Mouse (Mus musculus) CH12.LX (cell line): ENCODE data around the gene Mctp1. TPM values are rescaled to one million over a fixed set of nuclear protein-coding genes. Genes with fewer than 3 reads are reported as not detected.

Source experiments
- DNase-seq: peaks from one replicate; pipeline ENCODE4 v3.0.0-alpha.2; 2013; ENCODE audit errors: extremely low read depth
- H3K27ac ChIP-seq: 2 replicates; pipeline ENCODE4 v1.5.1; 2012; ENCODE audit warnings: low read depth, mild to moderate bottlenecking, control low read depth, moderate library complexity; ENCODE audit not compliant: insufficient read depth
- H3K27me3 ChIP-seq: replicated peaks from 2 replicates; pipeline ENCODE3; 2012; ENCODE audit warnings: inconsistent platforms
- H3K36me3 ChIP-seq, 2 experiments: replicated peaks in 1 of 2; 2 replicates each; pipeline versions ENCODE3 to v1.6.1; 2012; ENCODE audit warnings: inconsistent platforms in 1 of 2, low read length in 1 of 2, mild to moderate bottlenecking in 1 of 2, mixed read lengths in 1 of 2, moderate library complexity in 1 of 2; ENCODE audit not compliant: control insufficient read depth in 1 of 2, insufficient read depth in 1 of 2
- H3K4me1 ChIP-seq, 2 experiments: 2 replicates each; pipeline ENCODE4 v1.6.1; 2012; ENCODE audit warnings: inconsistent platforms in 1 of 2, moderate library complexity in 1 of 2; ENCODE audit not compliant: insufficient read depth in 2 of 2, control insufficient read depth in 1 of 2
- H3K4me2 ChIP-seq: 2 replicates; pipeline ENCODE4 v1.6.1; 2012; ENCODE audit warnings: low read depth, mild to moderate bottlenecking, control low read depth; ENCODE audit not compliant: poor library complexity, insufficient read depth, severe bottlenecking
- H3K4me3 ChIP-seq, 3 experiments: fragments of 150-350 bp in 1 of 3; sonication (generic) in 1 of 3; replicated peaks in 1 of 3; 2 replicates each; pipeline versions ENCODE3 to v1.5.1; 2011 to 2012; ENCODE audit warnings: low read depth in 2 of 3, low read length in 2 of 3, mild to moderate bottlenecking in 2 of 3, moderate library complexity in 2 of 3, control low read depth in 1 of 3, improper control_type of control experiment in 1 of 3, inconsistent platforms in 1 of 3, mixed read lengths in 1 of 3; ENCODE audit not compliant: poor library complexity in 1 of 3
- H3K79me2 ChIP-seq: replicated peaks from 2 replicates; pipeline ENCODE4 v1.6.1; 2012; ENCODE audit warnings: mild to moderate bottlenecking, moderate library complexity; ENCODE audit not compliant: control insufficient read depth, poor library complexity, insufficient read depth, severe bottlenecking; ENCODE audit errors: extremely low read depth
- H3K9ac ChIP-seq: 2 replicates; pipeline ENCODE4 v1.6.1; 2012; ENCODE audit warnings: low read depth, mild to moderate bottlenecking, control low read depth, moderate library complexity; ENCODE audit not compliant: insufficient read depth
- H3K9me3 ChIP-seq: replicated peaks from 2 replicates; pipeline ENCODE3; 2012; ENCODE audit warnings: low read length, inconsistent platforms, mixed read lengths
- BHLHE40 ChIP-seq: IDR thresholded peaks from 2 replicates; pipeline ENCODE4 v1.6.1; 2011; ENCODE audit warnings: mild to moderate bottlenecking, low read depth, low read length, improper control_type of control experiment
- CHD1 ChIP-seq: IDR thresholded peaks from 2 replicates; pipeline ENCODE4 v1.6.1; 2012; ENCODE audit warnings: low read depth, low read length, improper control_type of control experiment, inconsistent platforms
- CHD2 ChIP-seq: IDR thresholded peaks from 2 replicates; pipeline ENCODE4 v1.6.1; 2011; ENCODE audit warnings: low read length, improper control_type of control experiment
- CTCF ChIP-seq, 2 experiments: IDR thresholded peaks in 1 of 2; conservative IDR thresholded peaks in 1 of 2; 2 replicates each; pipeline ENCODE4 v1.5.1; 2011 to 2012; ENCODE audit warnings: low read depth in 2 of 2, low read length in 2 of 2, improper control_type of control experiment in 1 of 2, inconsistent platforms in 1 of 2, mild to moderate bottlenecking in 1 of 2, moderate library complexity in 1 of 2
- E2F4 ChIP-seq: IDR thresholded peaks from 2 replicates; pipeline ENCODE4 v1.6.1; 2011; ENCODE audit warnings: low read depth, low read length, improper control_type of control experiment; ENCODE audit not compliant: insufficient replicate concordance
- ELF1 ChIP-seq: IDR thresholded peaks from 2 replicates; pipeline ENCODE4 v1.6.1; 2014; ENCODE audit warnings: low read depth, mild to moderate bottlenecking, inconsistent platforms, low read length, improper control_type of control experiment
- ETS1 ChIP-seq: conservative IDR thresholded peaks from 2 replicates; pipeline ENCODE4 v1.6.1; 2012; ENCODE audit warnings: low read depth, mild to moderate bottlenecking, inconsistent platforms, low read length, improper control_type of control experiment, moderate library complexity
- HCFC1 ChIP-seq: IDR thresholded peaks from 2 replicates; pipeline ENCODE4 v1.6.1; 2012; ENCODE audit warnings: low read depth, mild to moderate bottlenecking, inconsistent platforms, low read length, improper control_type of control experiment
- IRF4 ChIP-seq: IDR thresholded peaks from 2 replicates; pipeline ENCODE4 v1.6.1; 2014; ENCODE audit warnings: low read depth, mild to moderate bottlenecking, inconsistent platforms, low read length, improper control_type of control experiment
- JUND ChIP-seq: conservative IDR thresholded peaks from 2 replicates; pipeline ENCODE4 v1.6.1; 2011; ENCODE audit warnings: low read depth, low read length, improper control_type of control experiment
- KAT2A ChIP-seq: IDR thresholded peaks from 2 replicates; pipeline ENCODE4 v1.6.1; 2012; ENCODE audit warnings: low read length, improper control_type of control experiment, inconsistent platforms; ENCODE audit not compliant: insufficient replicate concordance
- MAX ChIP-seq: IDR thresholded peaks from 2 replicates; pipeline ENCODE4 v1.6.1; 2011; ENCODE audit warnings: low read length, improper control_type of control experiment
- MAZ ChIP-seq: IDR thresholded peaks from 2 replicates; pipeline ENCODE4 v1.6.1; 2012; ENCODE audit warnings: low read depth, mild to moderate bottlenecking, inconsistent platforms, low read length, improper control_type of control experiment, moderate library complexity
- MEF2A ChIP-seq: IDR thresholded peaks from 2 replicates; pipeline ENCODE4 v1.6.1; 2014; ENCODE audit warnings: low read depth, mild to moderate bottlenecking, inconsistent platforms, low read length, improper control_type of control experiment, borderline replicate concordance
- MXI1 ChIP-seq: IDR thresholded peaks from 2 replicates; pipeline ENCODE4 v1.6.1; 2011; ENCODE audit warnings: mild to moderate bottlenecking, low read depth, low read length, improper control_type of control experiment
- MYC ChIP-seq: IDR thresholded peaks from 2 replicates; pipeline ENCODE4 v1.6.1; 2011; ENCODE audit warnings: low read depth, mild to moderate bottlenecking, improper control_type of control experiment, low read length
- NELFE ChIP-seq: IDR thresholded peaks from 2 replicates; pipeline ENCODE4 v1.6.1; 2011; ENCODE audit warnings: low read depth, low read length, improper control_type of control experiment
- NRF1 ChIP-seq: IDR thresholded peaks from 2 replicates; pipeline ENCODE4 v1.6.1; 2014; ENCODE audit warnings: low read depth, mild to moderate bottlenecking, inconsistent platforms, low read length, improper control_type of control experiment, moderate library complexity
- PAX5 ChIP-seq: IDR thresholded peaks from 2 replicates; pipeline ENCODE4 v1.6.1; 2012; ENCODE audit warnings: low read length, inconsistent platforms, mixed read lengths
- RAD21 ChIP-seq: IDR thresholded peaks from 2 replicates; pipeline ENCODE4 v1.6.1; 2011; ENCODE audit warnings: low read depth, mild to moderate bottlenecking, low read length, improper control_type of control experiment, moderate library complexity
- SIN3A ChIP-seq: IDR thresholded peaks from 2 replicates; pipeline ENCODE4 v1.6.1; 2012; ENCODE audit warnings: low read length, improper control_type of control experiment, inconsistent platforms
- SMC3 ChIP-seq: IDR thresholded peaks from 2 replicates; pipeline ENCODE4 v1.6.1; 2011; ENCODE audit warnings: low read depth, low read length, improper control_type of control experiment
- TBP ChIP-seq: conservative IDR thresholded peaks from 2 replicates; pipeline ENCODE4 v1.6.1; 2011; ENCODE audit warnings: low read depth, low read length, improper control_type of control experiment
- TCF12 ChIP-seq: IDR thresholded peaks from 2 replicates; pipeline ENCODE4 v1.6.1; 2014; ENCODE audit warnings: low read depth, mild to moderate bottlenecking, inconsistent platforms, low read length, improper control_type of control experiment
- USF1 ChIP-seq: IDR thresholded peaks from 2 replicates; pipeline ENCODE4 v1.6.1; 2014; ENCODE audit warnings: low read depth, mild to moderate bottlenecking, inconsistent platforms, low read length, improper control_type of control experiment
- USF2 ChIP-seq: conservative IDR thresholded peaks from 2 replicates; pipeline ENCODE4 v1.6.1; 2011; ENCODE audit warnings: low read depth, low read length, improper control_type of control experiment
- ZC3H11A ChIP-seq: IDR thresholded peaks from 2 replicates; pipeline ENCODE4 v1.6.1; 2012; ENCODE audit warnings: low read depth, mild to moderate bottlenecking, inconsistent platforms, low read length, improper control_type of control experiment
- ZKSCAN1 ChIP-seq: IDR thresholded peaks from 2 replicates; pipeline ENCODE4 v1.6.1; 2012; ENCODE audit warnings: low read depth, inconsistent platforms, low read length, improper control_type of control experiment, borderline replicate concordance
- ZMIZ1 ChIP-seq: IDR thresholded peaks from 2 replicates; pipeline ENCODE4 v1.6.1; 2012; ENCODE audit warnings: low read depth, mild to moderate bottlenecking, inconsistent platforms, low read length, improper control_type of control experiment
- ZNF384 ChIP-seq: IDR thresholded peaks from 2 replicates; pipeline ENCODE4 v1.6.1; 2012; ENCODE audit warnings: low read depth, low read length, improper control_type of control experiment, inconsistent platforms
- dilution Hi-C: fragments of 300-500 bp; cut with MboI; formaldehyde crosslinking; loops from 2 replicates; pipeline ENCODE4 v1.14.3; 2020; ENCODE audit warnings: low sequenced_read_pairs; ENCODE audit not compliant: extremely low pct_unique_long_range_greater_than_20kb, extremely low pct_ligation_motif_present
- in situ Hi-C: fragments of 300-500 bp; cut with MboI; formaldehyde crosslinking; loops from 3 replicates; pipeline ENCODE4 v1.14.3; 2019; ENCODE audit warnings: low sequenced_read_pairs, low pct_ligation_motif_present, low pct_unique_long_range_greater_than_20kb, mixed read lengths
- polyA plus RNA-seq: library from polyadenylated mRNA; unstranded; fragments of >175 nt; gene quantifications from 2 replicates; pipeline ENCODE4 v1.2.1, GENCODE M21; 2012; ENCODE audit warnings: low read depth; ENCODE audit not compliant: insufficient read length
- total RNA-seq, 2 experiments: library from RNA; depleted of rRNA; stranded (reverse); fragments of 300-350 nt in 1 of 2; fragments of >200 nt in 1 of 2; gene quantifications; 2 replicates each; pipeline ENCODE4 v1.2.3; 2012 to 2014

The Mctp1 gene
- total and polyA plus RNA-seq, 3 experiments: 3.0 to 5.3 (median 3.7) TPM

DNA sequence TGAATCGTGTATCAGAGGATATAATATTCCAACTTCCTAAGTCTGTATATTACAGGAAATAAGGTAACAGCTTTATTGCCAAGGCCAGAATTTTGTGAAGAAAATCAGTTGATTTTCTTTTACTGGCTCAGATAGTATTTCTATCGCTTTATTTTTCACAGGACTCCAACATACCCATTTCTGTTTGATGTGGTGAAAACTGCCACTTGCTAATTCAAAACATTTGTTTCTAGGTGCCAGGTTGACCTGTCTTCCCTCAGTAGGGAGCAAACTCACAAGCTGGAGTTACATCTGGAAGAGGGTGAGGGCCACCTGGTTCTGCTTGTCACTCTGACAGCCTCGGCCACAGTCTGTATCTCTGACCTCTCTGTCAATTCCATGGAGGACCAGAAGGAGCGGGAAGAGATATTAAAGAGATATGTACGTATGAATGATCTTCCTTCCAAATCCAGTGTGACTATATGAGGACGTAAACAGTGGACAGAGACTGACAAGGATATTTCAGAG lies 416.8 kb downstream of the Mctp1 start:
- Histone ChIP-seq H3K4me3 (no peak overlapping the region), H3K27ac (no peak overlapping the region), H3K9me3 (no peaks in the 10 kb centered on the region), H3K9ac (no peak overlapping the region), H3K79me2 (no peaks in the 10 kb centered on the region), H3K27me3 (no peaks in the 10 kb centered on the region), H3K4me1 (peaks cover 0 to 4% of the 10 kb centered on the region in 2 experiments; a peak in 1 of 4 replicates), H3K36me3 (no peaks in the 10 kb centered on the region), H3K4me2 (no peak overlapping the region)
- no peak for DNase-seq
- dilution Hi-C loops (no loop called here), in situ Hi-C loops (no loop called here)
- no peak for TF ChIP-seq CHD1
- TF ChIP-seq MAX: no peak
- no peak for TF ChIP-seq RAD21
- TF ChIP-seq ELF1: no peak
- TF ChIP-seq TBP: no peak
- no peak for TF ChIP-seq USF2
- TF ChIP-seq MAZ: no peak
- no peak for TF ChIP-seq ZC3H11A
- no peak for TF ChIP-seq PAX5
- no peak for TF ChIP-seq ZNF384
- TF ChIP-seq SIN3A: no peak
- TF ChIP-seq JUND: no peak
- no peak for TF ChIP-seq ZKSCAN1
- no peak for TF ChIP-seq SMC3
- TF ChIP-seq KAT2A: no peak
- TF ChIP-seq NELFE: no peak
- no peak for TF ChIP-seq TCF12
- no peak for TF ChIP-seq E2F4
- TF ChIP-seq HCFC1: no peak

GRCm38 (mm10) chr13:76802051-76802728 lies 417.9 kb downstream of the Mctp1 start:
- dilution Hi-C loops (no loop called here), in situ Hi-C loops (no loop called here)
- DNase-seq: peak; percentile 56
- H3K9ac ChIP-seq: no peak overlapping the region
- H3K27me3 ChIP-seq: no peaks in the 10 kb centered on the region
- H3K4me1 ChIP-seq: peaks cover 0 to 4% of the 10 kb centered on the region in 2 experiments; a peak in 1 of 4 replicates
- H3K4me2 ChIP-seq: no peak overlapping the region
- no peak overlapping the region for H3K27ac ChIP-seq
- H3K9me3 ChIP-seq: no peaks in the 10 kb centered on the region
- H3K4me3 ChIP-seq: no peak overlapping the region
- H3K79me2 ChIP-seq: no peaks in the 10 kb centered on the region
- H3K36me3 ChIP-seq: no peaks in the 10 kb centered on the region
- TF ChIP-seq ELF1 (no peak), ZMIZ1 (no peak), MYC (0 out of 2 replicates have a peak, but pooled peaks have one; percentile 23), SMC3 (peak; percentile 93), ZKSCAN1 (no peak), PAX5 (no peak), RAD21 (peak; percentile 98), CHD2 (no peak), USF1 (no peak), HCFC1 (no peak), IRF4 (0 out of 2 replicates have a peak, but pooled peaks have one; percentile 45), MXI1 (no peak), TBP (no peak), ZC3H11A (peak; percentile 55; the same call in 1 of the 2 replicates), ZNF384 (no peak), MAX (no peak), ETS1 (no peak), TCF12 (no peak), MAZ (no peak), JUND (0 out of 2 replicates have a peak, but pooled peaks have one; percentile 45), E2F4 (no peak), CTCF (conservative IDR thresholded peaks at IDR 0.05 in 1 of 2, IDR thresholded peaks at IDR 0.05 in 1 of 2; ENCODE audit: low read depth in 2 of 2, low read length in 2 of 2) (peak; percentile 71 to 89), MEF2A (no peak), NRF1 (no peak), BHLHE40 (no peak)
